Mouse (Mus musculus) kidney, adult 2 months (tissue): ENCODE measurements at regions not wholly inside any gene's neighbourhood (a gene's known extent, or its start where the extent isn't known, plus 50 kb on each side); places are given as distances from the start of the nearest gene placed in this dataset.

Experiments
- DNase-seq: peaks from one replicate; pipeline ENCODE4 v3.0.0; 2021
- H3K27ac ChIP-seq: fragments of 200-500 bp; 2 replicates; pipeline ENCODE4 v1.5.1; 2012; ENCODE audit warnings: low read depth, low read length, control low read depth, inconsistent platforms; ENCODE audit not compliant: insufficient read depth
- H3K27me3 ChIP-seq: fragments of 200-500 bp; replicated peaks from 2 replicates; pipeline ENCODE4 v1.6.1; 2012; ENCODE audit warnings: mild to moderate bottlenecking, moderate library complexity, low read length, inconsistent platforms; ENCODE audit not compliant: control insufficient read depth, insufficient read depth
- H3K36me3 ChIP-seq: fragments of 200-500 bp; 2 replicates; pipeline ENCODE4 v1.6.1; 2012; ENCODE audit warnings: mild to moderate bottlenecking, moderate library complexity, low read length, inconsistent platforms; ENCODE audit not compliant: control insufficient read depth, insufficient read depth
- H3K4me1 ChIP-seq: fragments of 200-500 bp; 2 replicates; pipeline ENCODE4 v1.6.1; 2011; ENCODE audit warnings: low read length; ENCODE audit not compliant: control insufficient read depth, insufficient read depth
- H3K4me3 ChIP-seq: fragments of 200-500 bp; 2 replicates; pipeline ENCODE4 v1.5.1; 2011; ENCODE audit warnings: mild to moderate bottlenecking, low read depth, low read length, control low read depth; ENCODE audit not compliant: insufficient read depth
- CTCF ChIP-seq: fragments of 200-500 bp; conservative IDR thresholded peaks from 2 replicates; pipeline ENCODE4 v1.5.1; 2011; ENCODE audit warnings: low read depth, mild to moderate bottlenecking, control low read depth, low read length, moderate library complexity, mixed read lengths; ENCODE audit not compliant: insufficient read depth, insufficient read length
- POLR2A ChIP-seq: fragments of 200-500 bp; IDR thresholded peaks from one replicate; pipeline ENCODE4 v1.6.1; 2011; ENCODE audit warnings: low read depth, low read length, control low read depth
- WGBS: fragments of 180-500 bp; shearing (Covaris S2); methylation state at CpG from one replicate; pipeline ENCODE4 v1.1.7; 2018; 5-methylcytosine and 5-hydroxymethylcytosine counted together

DNA sequence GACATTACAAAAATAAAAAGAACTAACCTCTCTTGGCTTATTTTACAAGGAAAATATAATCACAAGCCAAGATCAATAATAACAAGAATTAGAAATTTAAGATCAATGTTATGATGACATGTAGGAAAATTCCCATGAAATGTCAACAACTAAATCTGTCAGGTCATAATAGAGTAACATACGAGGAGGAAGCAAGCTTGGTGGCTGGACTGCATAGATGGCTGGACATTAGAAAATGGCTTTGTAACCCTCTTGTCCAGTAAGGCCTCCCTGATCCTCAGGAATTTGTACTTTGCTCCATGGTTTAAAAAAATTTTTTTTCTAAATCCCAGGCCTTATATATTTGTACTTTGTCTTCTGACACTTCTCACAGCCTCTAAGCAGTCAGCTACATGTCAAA is 132.7 kb upstream of the Aoah start:
- 35% methylated on average over 1 of the region's 1 CpGs for WGBS
- Histone ChIP-seq H3K4me3 (no peak overlapping the region), H3K27me3 (no peaks in the 10 kb centered on the region), H3K36me3 (no peaks in the 10 kb centered on the region), H3K4me1 (no peaks in the 10 kb centered on the region), H3K27ac (no peak overlapping the region)
- TF ChIP-seq CTCF = no peak
- no peak for TF ChIP-seq POLR2A
- DNase-seq = peak; percentile 26

DNA sequence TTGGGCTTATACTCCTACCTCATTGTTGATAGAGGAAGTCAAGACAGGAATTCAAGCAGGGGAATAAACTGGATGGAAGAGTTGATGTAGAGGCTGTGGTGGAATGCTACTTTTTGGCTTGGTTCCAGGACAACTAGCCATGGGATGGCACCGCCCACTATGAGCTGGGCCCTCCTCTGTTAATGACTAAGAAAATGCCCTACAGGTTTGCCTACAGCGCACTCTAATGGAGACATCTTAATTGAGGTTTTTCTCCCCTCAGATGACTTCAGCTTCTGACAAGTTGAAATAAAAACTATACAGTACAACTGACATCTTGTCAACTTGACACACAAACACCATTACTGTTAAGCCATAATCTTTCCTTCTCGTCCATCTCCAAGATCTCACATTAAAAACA is 115.2 kb upstream of the Aoah start:
- H3K4me1 ChIP-seq = no peaks in the 10 kb centered on the region
- TF ChIP-seq CTCF (no peak), POLR2A (no peak)
- H3K27me3 ChIP-seq = no peaks in the 10 kb centered on the region
- no peak for DNase-seq
- H3K36me3 ChIP-seq = no peaks in the 10 kb centered on the region
- 74% methylated on average over 3 of the region's 3 CpGs for WGBS
- H3K4me3 ChIP-seq = no peak overlapping the region
- H3K27ac ChIP-seq = no peak overlapping the region

DNA sequence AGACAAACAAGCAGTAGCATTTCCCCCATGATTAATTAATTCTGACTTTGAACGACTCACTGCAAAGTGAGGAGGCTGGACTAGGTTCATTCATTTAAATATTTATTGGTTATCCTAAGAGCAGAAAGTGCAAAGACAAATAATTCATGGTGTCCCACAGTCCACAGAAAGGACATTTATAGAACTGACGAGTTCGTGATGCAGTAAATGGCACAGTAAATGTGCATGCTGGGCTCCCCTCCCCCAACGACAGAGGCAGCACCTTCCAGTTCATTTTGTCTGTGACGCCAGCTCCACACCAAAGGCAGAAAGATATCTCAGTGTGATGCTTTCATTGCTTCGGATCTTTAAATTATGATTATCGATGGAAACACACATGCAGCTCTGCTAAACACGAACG is 107.0 kb upstream of the Aoah start:
- Histone ChIP-seq H3K27ac (no peak overlapping the region), H3K4me1 (no peaks in the 10 kb centered on the region), H3K27me3 (no peaks in the 10 kb centered on the region), H3K36me3 (no peaks in the 10 kb centered on the region), H3K4me3 (no peak overlapping the region)
- WGBS = 67% methylated on average over 9 of the region's 9 CpGs
- DNase-seq = no peak
- TF ChIP-seq CTCF = no peak
- TF ChIP-seq POLR2A = no peak

DNA sequence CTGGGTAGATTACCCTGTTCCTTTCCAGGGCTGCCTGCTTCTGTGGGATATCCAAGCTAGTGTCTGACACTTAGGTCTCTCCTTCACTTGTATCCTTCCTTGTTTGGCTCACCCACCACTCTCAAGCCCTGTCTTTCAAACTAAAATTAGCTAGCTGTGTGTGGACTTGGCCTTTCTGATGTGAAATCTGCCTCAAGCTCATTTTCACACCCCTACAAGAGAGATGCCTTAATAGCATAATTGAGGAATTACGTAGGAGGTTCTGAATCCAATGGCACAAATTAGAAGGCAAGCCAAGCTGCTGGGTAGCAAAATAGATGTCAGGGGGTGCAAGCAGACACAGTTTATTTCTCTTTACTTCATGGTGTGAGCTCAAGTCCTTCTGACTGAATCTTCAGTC is 106.5 kb upstream of the Aoah start:
- Histone ChIP-seq H3K36me3 (no peaks in the 10 kb centered on the region), H3K27ac (no peak overlapping the region), H3K4me1 (no peaks in the 10 kb centered on the region), H3K4me3 (no peak overlapping the region), H3K27me3 (no peaks in the 10 kb centered on the region)
- TF ChIP-seq POLR2A = no peak
- no peak for TF ChIP-seq CTCF
- DNase-seq = no peak
- 91% methylated on average over 1 of the region's 1 CpGs for WGBS

DNA sequence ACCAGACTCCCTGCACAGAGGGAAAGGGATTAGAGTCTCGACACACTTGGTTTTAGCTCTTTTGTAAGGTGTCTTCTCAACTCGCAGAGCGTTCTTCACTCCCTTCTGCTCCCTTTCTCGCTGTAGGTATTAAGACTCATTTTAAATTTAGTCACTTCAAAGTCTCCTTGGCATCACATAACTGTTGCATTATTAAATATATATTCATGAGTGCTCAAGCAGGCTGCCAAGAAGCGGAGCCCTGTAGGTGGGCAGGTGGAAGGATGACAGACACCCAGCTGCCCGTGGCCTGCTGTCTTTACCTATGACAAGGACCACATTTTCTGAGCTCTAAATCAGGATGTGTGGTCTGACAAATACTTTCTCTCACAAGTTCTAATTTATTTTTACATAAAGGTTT is 82.4 kb upstream of the Aoah start:
- WGBS = 89% methylated on average over 6 of the region's 6 CpGs
- H3K27ac ChIP-seq = no peak overlapping the region
- H3K27me3 ChIP-seq = no peaks in the 10 kb centered on the region
- TF ChIP-seq CTCF (no peak), POLR2A (no peak)
- no peaks in the 10 kb centered on the region for H3K36me3 ChIP-seq
- no peak for DNase-seq
- H3K4me3 ChIP-seq = no peak overlapping the region
- H3K4me1 ChIP-seq = no peaks in the 10 kb centered on the region

DNA sequence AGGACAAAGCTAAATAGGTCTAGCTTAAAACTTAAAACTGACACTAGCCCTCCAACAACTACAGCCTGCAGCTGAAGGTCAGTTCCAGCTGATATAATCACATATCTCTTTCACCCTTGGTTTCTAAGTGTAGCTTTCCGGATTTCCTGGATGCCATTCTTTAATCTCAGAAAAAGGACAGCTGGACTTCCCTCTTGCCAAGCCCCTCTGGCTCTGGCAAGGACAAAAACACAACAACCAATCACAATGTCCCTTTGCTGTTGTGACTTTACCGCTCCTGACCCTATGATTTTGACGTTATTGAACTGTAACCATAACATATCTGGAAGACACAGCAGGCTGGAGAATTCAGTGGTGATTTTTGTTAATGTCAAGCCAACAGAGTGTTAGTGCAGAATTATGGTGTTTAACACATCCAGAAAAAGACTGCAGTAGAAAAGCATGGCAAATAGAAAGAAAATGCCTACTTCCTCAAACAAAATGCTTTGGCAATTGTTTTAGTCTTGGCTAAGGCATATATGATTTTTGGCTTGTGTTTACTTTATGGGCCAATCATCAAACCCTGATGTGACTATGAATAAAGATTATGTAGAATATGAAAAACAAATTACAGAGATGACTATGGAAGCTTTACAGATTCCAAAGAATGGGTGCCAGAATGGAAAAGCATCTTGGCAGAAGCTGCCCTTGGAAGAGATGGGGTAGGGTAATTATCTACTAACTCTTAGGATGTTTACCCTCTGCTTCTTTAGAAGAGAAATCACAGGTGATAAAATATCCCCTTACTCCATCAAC is 70.4 kb upstream of the Aoah start:
- Histone ChIP-seq H3K27me3 (no peaks in the 10 kb centered on the region), H3K4me1 (no peaks in the 10 kb centered on the region), H3K36me3 (no peaks in the 10 kb centered on the region), H3K27ac (no peak overlapping the region), H3K4me3 (no peak overlapping the region)
- 72% methylated on average over 3 of the region's 3 CpGs for WGBS
- TF ChIP-seq POLR2A = no peak
- TF ChIP-seq CTCF = no peak
- no peak for DNase-seq

DNA sequence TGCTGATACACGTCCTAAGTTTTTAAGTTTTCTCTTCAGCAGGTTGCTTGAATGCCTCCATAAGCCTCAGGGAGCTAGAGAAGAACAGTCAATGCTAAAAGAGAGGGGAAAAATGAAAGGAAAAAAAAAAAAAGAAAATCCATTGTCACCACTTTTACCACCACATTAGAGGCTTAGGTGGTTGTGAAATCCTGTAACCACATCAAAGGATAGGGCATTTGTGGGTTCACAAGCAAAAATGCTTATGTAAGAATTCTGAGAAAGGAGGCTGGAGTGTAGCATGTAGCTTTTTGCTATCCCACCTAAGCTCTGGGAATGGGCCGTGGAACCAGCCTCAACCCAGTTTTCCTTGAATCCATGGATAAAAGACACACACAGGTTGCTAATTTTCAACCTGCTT is 69.5 kb upstream of the Aoah start:
- Histone ChIP-seq H3K27me3 (no peaks in the 10 kb centered on the region), H3K4me3 (no peak overlapping the region), H3K4me1 (no peaks in the 10 kb centered on the region), H3K27ac (no peak overlapping the region), H3K36me3 (no peaks in the 10 kb centered on the region)
- TF ChIP-seq CTCF = no peak
- no peak for TF ChIP-seq POLR2A
- WGBS = 92% methylated on average over 2 of the region's 2 CpGs
- no peak for DNase-seq
